Mouse (Mus musculus): ENCODE measurements around the gene Rex1bd.

GRCm38 (mm10) chr8:70490880-70491495 is 15.6 kb downstream of the Rex1bd start:
- TF ChIP-seq CTCF (IDR thresholded peaks at IDR 0.05; ENCODE audit: extremely low read depth, insufficient read depth, insufficient read length, insufficient replicate concordance): no peak
- no peak for TF ChIP-seq POLR2A (IDR thresholded peaks at IDR 0.05; ENCODE audit: low read depth, low read length)
